Mouse (Mus musculus) heart, postnatal 0 days (tissue): ENCODE measurements around the gene Prkch. TPM values are rescaled to one million over a fixed set of nuclear protein-coding genes. Genes with fewer than 3 reads are reported as not detected.

Experiments
- ATAC-seq: fragments of 200-750 bp; cut with Nextera tagmentation; 2 replicates; pipeline ENCODE4 v1.8.0; 2017; ENCODE audit warnings: low read depth, moderate number of reproducible peaks, moderate library complexity; ENCODE audit not compliant: insufficient read depth
- DNase-seq: peaks from one replicate; pipeline ENCODE4 v3.0.0-alpha.2; 2016; ENCODE audit warnings: low spot score
- H3K27ac ChIP-seq: fragments of 300-500 bp; sonication (generic); 2 replicates; pipeline ENCODE4 v1.5.1; 2014; ENCODE audit warnings: low read depth, mild to moderate bottlenecking
- H3K27me3 ChIP-seq: fragments of 300-500 bp; sonication (generic); 2 replicates; pipeline ENCODE4 v1.6.1; 2014; ENCODE audit warnings: low read length, mixed read lengths; ENCODE audit not compliant: control insufficient read depth, insufficient read depth
- H3K36me3 ChIP-seq: fragments of 300-500 bp; sonication (generic); replicated peaks from 2 replicates; pipeline ENCODE4 v1.6.1; 2014; ENCODE audit warnings: low read length, mixed read lengths; ENCODE audit not compliant: control insufficient read depth, insufficient read depth
- H3K4me1 ChIP-seq: fragments of 300-500 bp; sonication (generic); 2 replicates; pipeline ENCODE4 v1.6.1; 2014; ENCODE audit warnings: antibody characterized with exemption; ENCODE audit not compliant: control insufficient read depth, insufficient read depth
- H3K4me2 ChIP-seq: fragments of 300-500 bp; sonication (generic); 2 replicates; pipeline ENCODE4 v1.6.1; 2014; ENCODE audit warnings: low read depth, mild to moderate bottlenecking, low read length, moderate library complexity
- H3K4me3 ChIP-seq: fragments of 300-500 bp; sonication (generic); 2 replicates; pipeline ENCODE4 v1.5.1; 2014; ENCODE audit warnings: low read depth, low read length
- H3K9ac ChIP-seq: fragments of 300-500 bp; sonication (generic); replicated peaks from 2 replicates; pipeline ENCODE4 v1.6.1; 2014; ENCODE audit warnings: low read depth, low read length, mixed read lengths
- H3K9me3 ChIP-seq: fragments of 300-500 bp; sonication (generic); replicated peaks from 2 replicates; pipeline ENCODE4 v1.6.1; 2016; ENCODE audit warnings: low read length; ENCODE audit not compliant: control insufficient read depth
- CTCF ChIP-seq: IDR thresholded peaks from 2 replicates; pipeline ENCODE4 v1.5.1; 2016; ENCODE audit warnings: antibody characterized with exemption, control low read depth, low read depth
- EP300 ChIP-seq: IDR thresholded peaks from 2 replicates; pipeline ENCODE4 v1.6.1; 2016; ENCODE audit warnings: antibody characterized with exemption, low read depth
- WGBS: fragments of 180-500 bp; shearing (Covaris S2); extraction: QIAGEN DNeasy Blood & Tissue Kit; methylation state at CpG from one replicate; pipeline ENCODE4 v1.1.7; 2014; 5-methylcytosine and 5-hydroxymethylcytosine counted together
- polyA plus RNA-seq: library from polyadenylated mRNA; unstranded; fragments of >200 nt; fragmentation: Nextera tagmentation; extraction: Ambion mirVana; gene quantifications from 2 replicates; pipeline ENCODE4 v1.2.1, GENCODE M21; 2015
- total RNA-seq: library from RNA; depleted of rRNA; stranded (reverse); fragments of >200 nt; gene quantifications from 2 replicates; pipeline ENCODE4 v1.2.3, GENCODE M21; 2014; ENCODE audit warnings: low replicate concordance

Gene Prkch
- total and polyA plus RNA-seq, 2 experiments from 2014 or later: 7.9 to 20.5 TPM

- Histone ChIP-seq H3K4me2 (no peak overlapping the region), H3K4me3 (no peak overlapping the region), H3K4me1 (peaks cover 2% of the 10 kb centered on the region; the same call in 1 of the 2 replicates), H3K9me3 (no peaks in the 10 kb centered on the region), H3K9ac (no peak overlapping the region), H3K27ac (no peak overlapping the region), H3K27me3 (no peaks in the 10 kb centered on the region), H3K36me3 (no peaks in the 10 kb centered on the region)
- DNase-seq: no peak
- WGBS: 65% methylated on average over 4 of the region's 4 CpGs
- TF ChIP-seq EP300: no peak
- no peak for TF ChIP-seq CTCF
- no peak for ATAC-seq
Observed at GRCm38 (mm10) chr12:73600457-73600856, 15.9 kb downstream of the Prkch start.

- TF ChIP-seq CTCF (no peak), EP300 (no peak)
- no peak for ATAC-seq
- Histone ChIP-seq H3K4me2 (no peak overlapping the region), H3K9me3 (no peaks in the 10 kb centered on the region), H3K9ac (no peak overlapping the region), H3K4me3 (no peak overlapping the region), H3K36me3 (no peaks in the 10 kb centered on the region), H3K27me3 (no peaks in the 10 kb centered on the region), H3K4me1 (peaks cover 5% of the 10 kb centered on the region; the same call in 1 of the 2 replicates), H3K27ac (no peak overlapping the region)
- 65% methylated on average over 7 of the region's 7 CpGs for WGBS
- DNase-seq: no peak
Observed at GRCm38 (mm10) chr12:73602974-73603373, 18.4 kb downstream of the Prkch start.

GRCm38 (mm10) chr12:73603653-73604052, 19.1 kb downstream of the Prkch start:
- Histone ChIP-seq H3K9me3 (no peaks in the 10 kb centered on the region), H3K9ac (no peak overlapping the region), H3K4me1 (peaks cover 5% of the 10 kb centered on the region; the same call in 1 of the 2 replicates), H3K4me2 (no peak overlapping the region), H3K27ac (no peak overlapping the region), H3K4me3 (no peak overlapping the region), H3K27me3 (no peaks in the 10 kb centered on the region), H3K36me3 (no peaks in the 10 kb centered on the region)
- ATAC-seq: no peak
- WGBS: 74% methylated on average over 6 of the region's 6 CpGs
- DNase-seq: no peak
- TF ChIP-seq EP300: no peak
- no peak for TF ChIP-seq CTCF

- Histone ChIP-seq H3K4me3 (no peak overlapping the region), H3K4me2 (no peak overlapping the region)
- DNase-seq: no peak
Observed at GRCm38 (mm10) chr12:73604762-73605161, 20.2 kb downstream of the Prkch start.

GRCm38 (mm10) chr12:73605174-73605573, 20.6 kb downstream of the Prkch start:
- Histone ChIP-seq H3K4me1 (peaks cover 12% of the 10 kb centered on the region; the same call in 1 of the 2 replicates), H3K36me3 (no peaks in the 10 kb centered on the region), H3K9ac (no peak overlapping the region), H3K9me3 (no peaks in the 10 kb centered on the region), H3K4me3 (no peak overlapping the region), H3K4me2 (no peak overlapping the region), H3K27me3 (no peaks in the 10 kb centered on the region), H3K27ac (no peak overlapping the region)
- TF ChIP-seq CTCF (no peak), EP300 (no peak)
- WGBS: 61% methylated on average over 4 of the region's 4 CpGs
- DNase-seq: no peak
- ATAC-seq: no peak

More at GRCm38 (mm10) chr12:73604762-73605161, 20.2 kb downstream of the Prkch start:
- no peak for ATAC-seq
- Histone ChIP-seq H3K36me3 (no peaks in the 10 kb centered on the region), H3K27ac (no peak overlapping the region), H3K4me1 (peaks cover 8% of the 10 kb centered on the region; the same call in 1 of the 2 replicates), H3K27me3 (no peaks in the 10 kb centered on the region), H3K9me3 (no peaks in the 10 kb centered on the region), H3K9ac (no peak overlapping the region)
- 57% methylated on average over 12 of the region's 12 CpGs for WGBS
- no peak for TF ChIP-seq EP300
- TF ChIP-seq CTCF: no peak

GRCm38 (mm10) chr12:73607381-73608064, 22.9 kb downstream of the Prkch start:
- ATAC-seq (no peak), DNase-seq (no peak)
- peaks cover 12% of the 10 kb centered on the region; the same call in 1 of the 2 replicates for H3K4me1 ChIP-seq
- no peak overlapping the region for H3K27ac ChIP-seq
- no peak overlapping the region for H3K9ac ChIP-seq
- TF ChIP-seq CTCF (no peak), EP300 (no peak)
- no peaks in the 10 kb centered on the region for H3K27me3 ChIP-seq
- 45% methylated on average over 13 of the region's 13 CpGs for WGBS
- H3K4me3 ChIP-seq: no peak overlapping the region
- no peak overlapping the region for H3K4me2 ChIP-seq
- H3K9me3 ChIP-seq: no peaks in the 10 kb centered on the region
- H3K36me3 ChIP-seq: no peaks in the 10 kb centered on the region
